Mouse (Mus musculus) thymus, postnatal 4 days (tissue): ENCODE results near the gene Ptgds.
A peak's percentile ranks its signal among the peaks of the same experiment; 100 is the strongest.

Source experiments
- DNase-seq: peaks from one replicate; pipeline ENCODE4 v3.0.0; 2021

Gene Ptgds

DNA sequence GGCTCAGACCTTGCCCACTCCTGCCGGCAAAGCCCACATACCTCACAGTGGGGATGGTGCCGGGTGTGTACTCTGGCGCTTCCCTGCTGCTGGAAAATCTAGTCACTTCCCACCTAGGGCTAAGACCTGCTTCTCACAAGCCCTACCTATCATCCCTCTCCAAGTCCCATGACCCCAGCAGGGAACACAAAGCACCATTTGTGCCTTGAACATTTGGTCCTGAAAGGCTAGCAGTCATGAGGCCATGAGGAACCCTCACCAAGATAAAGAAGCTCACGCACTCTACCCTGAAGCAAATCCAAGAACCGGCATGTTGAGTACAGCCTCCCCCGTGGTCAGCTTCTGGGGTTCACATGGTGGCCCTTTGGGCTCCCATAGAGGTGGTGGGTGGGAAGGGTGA is at the start of gene Ptgds:
Ptgds (minus strand) TSS at position 78 of the 400 bp plus-strand sequence.
- DNase-seq, result no peak

DNA sequence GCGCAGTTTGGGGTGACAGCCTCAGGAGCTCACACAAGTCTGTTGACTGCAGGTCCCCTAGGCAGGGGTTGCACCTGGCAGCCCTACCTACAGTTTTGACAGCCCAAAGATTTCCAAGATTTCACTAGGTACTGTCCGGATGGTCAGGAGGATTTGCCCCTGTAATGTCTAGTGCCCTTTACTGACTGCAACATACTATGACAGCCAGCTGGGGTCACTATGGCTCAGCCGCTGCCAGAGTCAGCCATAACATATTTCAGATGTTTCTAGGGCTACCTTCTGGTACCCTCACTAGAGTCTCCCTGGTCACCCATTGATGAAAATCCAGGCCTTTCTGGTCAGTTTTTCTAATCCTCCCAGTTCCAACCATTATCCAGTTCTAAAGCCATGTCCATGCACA is 40.1 kb upstream of the Ptgds start:
- DNase-seq, result no peak

DNA sequence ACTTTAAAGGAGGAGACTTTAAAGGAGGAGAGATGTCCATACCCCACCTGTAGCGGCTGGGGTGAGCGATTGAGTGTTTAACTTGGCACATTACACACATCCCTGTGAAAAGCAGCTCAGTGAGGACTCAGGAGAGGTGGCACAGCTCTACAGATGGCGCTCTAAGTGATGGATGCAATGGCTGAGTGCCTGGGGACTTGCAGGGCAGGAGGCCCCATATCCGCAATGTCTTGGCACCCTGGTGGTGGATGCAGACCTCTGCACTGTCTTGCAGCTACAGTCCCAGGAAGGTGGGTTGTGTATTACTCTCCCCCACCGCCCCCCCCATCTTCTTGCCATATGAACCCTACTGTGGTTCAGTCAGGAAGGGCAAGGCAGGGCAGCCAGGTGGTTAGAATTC is 37.1 kb upstream of the Ptgds start:
- peak; percentile 75 for DNase-seq

DNA sequence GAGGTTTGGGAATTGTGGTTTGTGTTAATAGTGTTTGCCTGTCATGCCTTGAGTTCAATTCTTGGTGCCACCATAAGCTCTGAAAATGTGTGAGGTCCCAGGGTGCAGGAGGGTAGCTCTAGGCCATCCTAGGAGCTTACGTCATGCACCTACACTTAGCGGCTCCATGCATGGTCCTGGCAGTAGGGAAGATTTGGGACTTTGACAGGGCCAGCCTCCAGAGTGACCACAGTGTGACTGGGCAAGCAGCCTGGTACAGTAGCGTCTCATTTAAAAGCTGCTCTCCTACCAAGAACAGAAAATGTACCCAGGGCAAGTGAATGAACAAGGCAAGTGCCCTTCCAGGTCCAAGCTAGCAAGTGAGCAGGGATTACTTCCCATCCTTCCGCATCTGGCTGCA is 36.0 kb upstream of the Ptgds start:
- DNase-seq, result no peak

DNA sequence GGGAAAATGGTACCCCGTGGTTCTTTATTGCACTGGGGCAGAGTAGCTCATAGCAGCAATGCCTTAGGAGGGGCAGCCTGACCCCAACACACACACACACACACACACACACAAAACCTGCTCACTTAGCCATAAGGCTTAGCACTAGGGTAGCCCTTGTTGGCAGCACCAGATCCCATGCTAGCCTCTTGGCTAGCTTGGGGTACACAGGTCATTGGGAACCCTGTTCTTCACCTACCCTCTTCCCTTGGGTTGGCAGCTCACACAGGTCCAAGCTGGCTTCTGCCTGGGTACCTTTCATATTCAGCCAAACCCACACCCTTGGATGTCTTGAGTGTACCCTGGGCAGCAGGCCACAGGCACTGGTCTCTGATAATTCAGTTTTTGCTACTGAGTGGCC is 35.2 kb upstream of the Ptgds start:
- DNase-seq, result no peak

DNA sequence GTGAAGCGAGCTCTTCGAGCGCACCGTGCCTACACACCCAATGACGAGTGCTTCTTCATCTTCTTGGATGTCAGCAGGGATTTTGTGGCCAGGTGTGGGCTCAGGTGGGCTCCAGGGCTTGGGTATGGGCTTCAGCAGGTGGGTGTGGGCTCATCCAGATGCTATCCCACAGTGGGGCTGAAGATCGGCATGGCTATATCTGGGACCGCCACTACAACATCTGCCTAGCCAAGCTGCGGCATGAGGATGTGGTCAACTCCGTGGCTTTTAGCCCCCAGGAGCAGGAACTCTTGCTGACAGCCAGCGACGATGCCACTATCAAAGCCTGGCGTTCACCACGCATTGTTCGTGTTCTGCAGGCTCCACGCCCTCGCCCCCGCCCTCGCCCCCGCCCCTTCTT is 34.7 kb upstream of the Ptgds start:
- no peak for DNase-seq

DNA sequence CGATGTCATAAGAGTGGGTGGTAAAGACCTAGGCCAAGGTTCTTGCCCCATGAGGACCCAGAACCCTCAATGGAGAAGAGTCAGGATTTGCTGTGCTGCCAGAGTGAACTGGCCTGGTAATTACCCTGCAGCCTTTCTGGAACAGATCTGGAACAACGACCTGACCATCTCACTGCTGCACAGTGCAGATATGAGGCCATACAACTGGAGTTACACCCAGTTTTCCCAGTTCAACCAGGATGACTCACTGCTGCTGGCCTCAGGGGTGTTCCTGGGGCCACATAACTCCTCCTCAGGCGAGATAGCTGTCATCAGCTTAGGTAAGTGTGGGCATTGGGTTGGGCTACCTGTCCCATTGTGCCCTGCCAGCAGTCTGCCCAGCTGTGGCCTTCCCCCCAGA is 32.9 kb upstream of the Ptgds start:
- no peak for DNase-seq

DNA sequence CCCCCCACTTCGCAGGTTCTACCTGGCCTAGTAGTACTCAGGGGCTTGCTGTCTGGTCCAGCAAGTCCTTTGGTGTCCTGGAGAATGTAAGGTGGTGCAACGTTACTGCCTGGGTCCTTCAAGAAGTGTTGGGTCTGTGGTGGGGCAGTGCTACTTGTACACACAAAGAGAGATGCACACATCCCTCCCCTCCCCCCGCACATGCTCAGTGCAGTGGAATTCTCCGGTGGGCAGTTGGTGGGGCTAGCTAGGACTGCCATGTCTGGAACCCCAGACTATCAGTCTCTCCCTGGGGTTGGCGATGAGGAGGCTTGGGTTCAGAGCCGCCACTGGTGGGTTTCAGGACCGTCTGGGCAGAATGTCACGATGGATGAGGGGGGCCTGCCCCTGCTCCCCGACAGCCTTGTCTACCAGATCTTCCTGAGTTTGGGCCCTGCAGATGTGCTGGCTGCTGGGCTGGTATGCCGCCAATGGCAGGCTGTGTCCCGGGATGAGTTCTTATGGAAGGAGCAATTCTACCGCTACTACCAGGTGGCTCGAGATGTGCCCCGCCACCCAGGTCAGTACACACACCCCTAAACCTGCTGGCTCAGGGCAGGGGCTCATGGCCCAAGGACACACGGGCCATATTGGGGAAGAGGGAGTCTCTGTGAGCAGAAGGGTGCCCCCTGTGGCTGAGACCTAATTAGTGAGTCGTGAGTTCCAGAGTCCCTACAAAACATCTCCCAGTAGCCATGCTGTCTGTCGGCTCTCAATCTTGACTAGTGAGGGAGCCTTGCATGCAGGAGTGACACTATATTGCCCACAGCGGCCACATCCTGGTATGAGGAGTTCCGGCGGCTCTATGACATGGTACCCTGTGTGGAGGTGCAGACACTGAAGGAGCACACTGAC is 32.0 kb upstream of the Ptgds start, which contains the start of gene C8g:
C8g (minus strand) TSS at position 127 of the 894 bp plus-strand sequence.
- peak; percentile 38 for DNase-seq

DNA sequence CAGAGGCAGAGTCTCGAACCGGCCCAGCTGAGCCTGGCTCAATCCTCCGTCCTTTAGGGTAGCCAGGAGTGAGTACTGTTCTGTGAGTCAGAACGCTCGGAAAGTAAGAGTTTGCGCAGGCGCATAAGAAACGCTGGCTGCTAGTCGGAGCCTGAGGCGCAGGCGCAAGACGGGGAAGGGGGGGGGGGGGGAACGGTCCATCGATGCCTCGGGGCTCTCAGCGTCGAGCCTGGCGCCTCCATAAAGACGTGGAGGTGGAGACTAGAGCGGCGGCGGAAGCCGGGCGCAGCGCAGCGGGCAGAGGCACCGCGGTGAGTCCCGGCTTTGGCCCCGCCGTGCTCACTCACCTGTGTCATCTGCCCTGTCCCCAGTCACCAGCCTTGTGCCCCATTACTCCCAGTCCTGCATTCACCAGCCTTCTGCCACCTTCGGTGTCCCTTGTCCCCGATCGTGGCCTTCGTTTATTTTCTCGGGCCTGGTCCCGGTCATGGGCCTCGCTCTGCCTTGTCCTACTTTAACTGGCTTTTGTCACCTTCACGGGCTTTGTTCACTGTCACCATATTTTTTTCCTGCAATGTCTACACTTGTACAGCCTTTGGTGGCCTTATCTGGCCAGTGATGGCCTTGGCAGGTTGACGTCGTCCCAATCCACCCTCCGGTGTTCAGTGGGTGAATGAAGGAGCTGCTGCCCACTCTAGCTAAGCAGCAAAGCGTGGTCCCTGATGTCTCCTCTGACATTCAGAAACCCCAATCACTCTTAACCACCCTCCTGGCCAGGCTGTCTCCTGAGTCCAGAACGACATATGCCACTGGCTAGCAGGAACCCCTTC is 30.9 kb upstream of the Ptgds start, which contains the start of gene Fbxw5:
Fbxw5 (plus strand) TSS at position 175 of the 830 bp plus-strand sequence.
- DNase-seq, result peak; percentile 85

DNA sequence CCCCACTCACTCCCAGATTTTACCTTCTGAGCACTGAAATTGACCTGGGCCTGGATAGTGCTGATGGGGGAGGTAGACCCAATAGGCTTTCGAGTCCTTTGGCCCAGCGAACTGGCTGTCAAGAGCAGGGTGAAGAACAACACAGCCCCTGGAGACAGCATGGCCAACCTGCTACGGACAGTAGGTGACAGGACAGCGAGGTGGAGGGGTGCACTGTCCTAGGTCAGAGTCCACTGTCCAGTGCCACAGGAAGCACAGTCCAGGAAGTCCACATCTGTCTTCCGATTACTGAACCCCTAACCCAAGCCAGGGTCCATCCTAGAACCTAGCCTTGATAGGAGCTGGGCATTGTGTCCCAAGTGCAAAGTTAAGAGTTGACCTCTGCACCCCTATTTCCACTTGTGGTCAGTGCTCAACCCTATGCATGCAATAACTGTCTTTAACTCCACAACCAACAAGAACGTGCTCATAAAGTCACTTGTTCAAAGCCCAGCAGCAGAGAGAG is 30.3 kb upstream of the Ptgds start:
- peak; percentile 30 for DNase-seq

DNA sequence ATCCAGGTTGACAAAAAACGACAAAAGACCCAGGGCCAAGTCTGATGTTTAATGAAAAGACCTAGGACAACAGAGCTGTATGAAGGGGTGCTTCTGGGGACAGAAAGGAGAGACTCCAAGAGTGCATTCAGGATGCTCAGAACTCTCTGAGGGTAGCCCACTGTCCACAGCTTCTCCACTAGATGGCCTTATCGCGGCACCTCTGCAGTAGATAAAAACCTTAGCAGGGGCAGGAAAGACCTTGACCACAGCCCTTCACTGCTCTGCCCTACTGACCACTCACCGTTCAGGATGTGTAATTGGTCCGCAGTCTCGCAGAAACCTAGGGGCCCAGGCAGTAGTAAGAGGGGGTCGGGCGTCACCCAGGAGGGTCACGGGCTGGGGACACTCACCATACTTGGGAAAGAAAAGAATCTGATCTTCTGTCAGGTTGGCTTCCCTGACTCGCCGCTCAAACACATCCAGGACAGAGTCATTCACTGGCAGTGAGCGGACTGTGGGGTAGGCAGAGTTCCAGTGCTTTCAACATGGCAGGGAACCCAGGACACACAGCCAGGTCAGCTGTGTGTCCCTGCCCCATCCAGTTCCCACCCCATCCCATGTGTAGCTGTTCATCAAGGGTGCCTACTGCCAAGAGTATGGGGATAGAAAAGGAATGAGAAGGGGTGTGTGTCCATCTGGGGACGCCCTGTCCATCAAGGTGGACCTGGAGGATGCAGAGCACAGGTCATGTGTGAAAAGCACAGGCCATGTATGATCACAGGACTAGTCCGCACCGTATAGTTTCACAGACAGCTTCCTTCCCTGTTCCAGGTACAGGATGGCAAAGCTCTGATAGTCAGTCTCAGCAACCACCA is 29.0 kb upstream of the Ptgds start:
- no peak for DNase-seq

DNA sequence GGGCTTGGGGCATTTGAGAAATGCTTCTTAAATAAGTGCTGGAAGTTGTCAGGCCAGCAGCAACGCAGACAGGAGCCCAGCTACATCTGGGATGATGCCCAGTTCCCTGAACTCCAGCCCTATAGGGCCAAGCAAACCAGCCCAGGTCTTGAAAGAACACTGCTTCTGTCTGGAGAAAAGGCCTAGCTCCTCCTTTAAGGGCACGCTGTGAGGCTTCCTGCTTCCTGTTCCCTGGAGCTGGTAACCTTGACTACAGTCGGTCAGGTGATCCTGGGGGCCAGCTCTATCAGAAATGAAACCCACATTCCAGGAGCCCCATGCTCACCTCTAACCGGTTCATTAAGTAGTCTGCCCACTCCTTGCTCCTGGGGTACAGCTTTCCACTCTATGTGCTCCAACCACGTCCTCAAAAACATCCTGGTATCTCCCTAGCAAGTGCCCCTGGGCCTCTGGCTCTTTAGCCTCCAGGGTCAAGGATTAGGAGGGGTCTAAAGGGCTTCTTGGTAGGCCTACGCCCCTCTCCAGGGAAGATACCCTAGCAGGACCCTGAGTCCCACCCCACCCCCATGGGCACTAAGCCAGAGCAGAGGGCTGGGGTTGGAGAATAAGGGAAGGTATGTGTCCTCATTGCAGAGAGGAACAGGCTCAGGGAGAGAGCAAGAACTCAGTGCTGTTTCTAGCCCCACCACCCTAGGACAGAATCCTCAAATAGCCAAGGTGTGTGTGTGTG is 28.2 kb upstream of the Ptgds start:
- DNase-seq, result no peak

DNA sequence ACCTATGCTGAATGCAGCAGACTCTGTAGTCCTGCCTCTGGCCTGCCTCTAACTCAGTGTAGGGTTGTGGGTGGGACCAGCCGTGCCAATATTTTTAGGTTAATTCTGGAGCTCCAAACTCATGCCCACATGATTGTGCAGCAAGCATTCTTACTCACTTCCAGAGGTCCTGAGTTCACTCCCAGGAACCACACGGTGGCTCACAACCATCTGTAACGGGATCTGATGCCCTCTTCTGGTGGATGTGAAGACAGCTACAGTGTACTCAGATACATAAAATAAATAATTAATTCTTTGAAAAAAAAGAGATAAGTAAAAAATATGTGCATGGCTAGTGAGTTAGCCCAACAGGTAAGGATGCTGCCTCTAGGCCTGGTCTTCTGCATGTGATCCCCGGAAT is 26.6 kb upstream of the Ptgds start:
- no peak for DNase-seq

DNA sequence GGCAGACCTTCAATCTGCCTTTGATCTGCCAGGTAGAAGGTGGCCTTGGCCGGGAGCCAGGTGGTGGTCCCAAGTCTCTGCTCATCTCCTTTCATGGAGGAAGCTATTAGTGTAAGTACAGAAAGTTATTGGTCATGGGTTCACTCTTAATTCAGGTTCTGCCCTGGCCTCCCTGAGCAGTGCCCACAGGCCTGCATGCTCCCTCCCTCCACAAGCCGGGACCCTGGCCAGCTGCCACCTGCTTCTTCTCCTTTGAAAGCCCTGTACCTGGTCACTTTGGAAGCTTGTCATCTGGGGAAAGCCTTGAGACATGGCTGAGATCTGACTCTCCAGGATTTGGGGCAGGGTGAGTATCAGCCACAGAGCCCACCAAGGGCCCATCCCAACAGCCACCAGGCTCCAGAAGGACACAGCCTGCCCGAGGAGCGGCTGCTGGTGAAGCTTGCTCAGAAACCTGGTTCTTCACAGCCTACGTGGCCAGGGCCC is 23.7 kb upstream of the Ptgds start, which contains the start of gene Lcn12:
Lcn12 (minus strand) TSS at position 436 of the 486 bp plus-strand sequence.
- DNase-seq, result no peak

DNA sequence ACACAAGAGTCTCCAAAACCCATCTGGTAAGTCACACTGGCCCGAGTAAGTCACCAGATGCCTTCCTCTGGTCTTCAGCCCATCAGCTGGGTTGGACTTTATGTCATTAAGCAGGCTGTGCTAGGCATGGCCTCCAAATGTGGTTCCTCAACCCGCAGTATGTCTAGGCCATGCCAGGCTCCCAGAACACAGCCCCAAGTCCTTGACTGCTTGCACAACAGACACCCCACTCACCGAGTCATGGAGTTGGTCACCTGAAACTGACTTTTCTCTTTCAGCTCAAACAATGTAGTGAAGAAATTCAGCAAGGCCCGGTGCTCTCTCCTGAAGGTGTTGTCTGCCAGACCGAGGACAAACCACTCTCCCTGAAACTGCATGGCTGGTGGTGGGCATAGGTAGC is 23.1 kb upstream of the Ptgds start:
- DNase-seq, result no peak

DNA sequence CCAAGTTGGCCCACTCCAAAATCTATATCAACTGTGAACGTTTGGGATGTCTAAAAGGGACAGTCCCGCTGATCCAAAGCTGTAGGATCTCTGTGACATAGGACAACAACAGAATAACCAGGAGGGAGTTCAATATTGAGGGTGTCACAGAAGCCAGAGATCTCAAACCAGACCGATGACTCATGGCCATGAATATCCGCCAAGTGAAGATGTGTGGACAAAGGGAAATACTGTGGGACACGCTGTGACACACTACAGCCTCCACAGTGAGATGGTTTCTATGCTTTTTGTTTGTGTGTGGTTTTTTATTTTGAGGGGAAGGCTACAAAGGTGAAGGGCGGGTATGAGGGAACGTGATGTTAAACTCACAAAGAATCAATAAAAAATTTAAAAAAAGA is 18.8 kb upstream of the Ptgds start:
- DNase-seq, result no peak

DNA sequence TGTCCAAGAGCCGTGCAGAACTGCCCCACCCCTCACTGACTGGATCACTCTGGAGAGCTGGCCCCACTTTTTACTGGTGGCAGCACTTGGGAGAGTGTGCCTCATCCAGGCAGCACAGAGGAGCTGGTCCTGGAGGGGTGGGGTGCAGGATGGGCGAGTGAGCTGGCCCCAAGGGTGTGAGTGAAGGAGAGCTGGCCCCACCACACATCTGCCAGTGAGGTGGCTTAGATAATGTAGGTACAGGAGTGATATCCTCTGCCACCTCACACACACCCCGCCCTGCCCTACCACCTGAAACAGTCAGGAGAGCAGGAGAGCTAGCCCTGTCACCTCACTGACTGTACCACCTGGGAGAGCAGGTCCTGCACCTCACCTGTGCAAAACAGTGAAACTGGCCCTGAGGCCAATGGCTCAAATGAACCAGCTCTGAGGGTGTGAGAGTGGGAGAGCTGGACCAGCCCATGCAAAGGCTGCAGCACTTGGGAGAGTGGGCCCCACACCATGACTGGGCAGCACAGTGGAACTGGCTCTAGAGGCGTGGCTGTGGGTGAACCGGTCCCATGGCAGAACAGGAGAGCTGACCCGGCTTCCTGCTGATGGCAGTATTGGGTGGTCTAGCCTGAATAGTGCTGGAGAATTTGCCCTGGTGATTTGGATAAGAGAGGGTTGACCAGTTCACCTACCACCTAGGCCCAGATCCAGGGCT is 18.3 kb upstream of the Ptgds start:
- DNase-seq, result no peak

DNA sequence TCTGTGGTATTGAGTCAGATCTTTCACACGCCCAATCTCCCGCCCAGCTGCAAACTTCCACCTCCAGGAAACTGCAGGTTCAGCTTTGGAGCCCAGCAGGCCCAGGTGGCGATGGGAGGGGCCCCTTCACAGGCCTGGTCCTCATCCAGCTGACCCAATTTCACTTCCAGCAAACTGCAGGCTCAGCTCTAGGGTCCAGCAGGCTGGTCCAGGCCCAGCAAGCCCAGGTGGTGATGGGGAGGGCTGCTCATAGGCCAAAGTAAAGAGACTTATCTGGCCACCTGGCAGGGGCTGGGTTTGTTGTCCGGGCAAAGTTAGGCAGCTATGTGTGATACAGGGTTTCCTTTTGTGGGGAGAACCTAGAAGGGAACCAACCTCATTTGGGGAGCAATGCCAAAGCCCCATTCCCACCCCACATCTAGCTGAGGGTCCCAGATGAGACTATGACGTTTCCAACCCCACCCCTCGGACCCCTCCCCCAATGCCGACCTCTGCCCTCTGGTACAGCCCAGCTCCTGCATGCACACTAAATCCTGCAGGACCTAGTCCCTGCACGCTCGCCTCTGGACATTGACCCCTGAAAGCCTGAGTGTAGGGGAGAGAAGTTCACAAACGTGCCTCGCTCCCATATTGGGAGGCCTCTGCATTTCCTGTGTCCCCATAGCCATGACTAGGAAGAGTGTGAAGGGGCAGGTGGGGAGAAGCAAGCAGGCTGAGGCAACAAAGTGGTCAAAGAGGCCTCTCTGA is 15.2 kb upstream of the Ptgds start:
- peak; percentile 66 for DNase-seq

DNA sequence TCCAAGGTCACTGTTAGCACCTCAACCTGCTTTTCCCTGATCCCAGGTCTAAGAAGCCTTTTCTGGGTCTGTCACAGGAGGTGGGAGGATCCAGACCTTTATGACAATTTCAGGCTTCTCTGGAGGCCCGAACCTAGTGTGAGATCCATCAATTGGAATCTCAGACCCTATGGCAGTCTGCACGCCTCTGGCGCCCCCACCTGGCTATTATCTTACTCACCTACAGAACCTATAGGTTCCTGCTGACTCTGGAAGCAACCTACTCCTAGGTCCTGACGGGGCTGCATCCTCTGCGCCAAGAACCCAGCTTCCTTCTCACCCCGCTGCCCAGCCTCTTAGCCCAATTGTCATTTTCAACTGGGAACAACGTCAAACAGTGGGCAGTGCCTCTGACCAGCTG is 13.1 kb upstream of the Ptgds start:
- peak; percentile 85 for DNase-seq

DNA sequence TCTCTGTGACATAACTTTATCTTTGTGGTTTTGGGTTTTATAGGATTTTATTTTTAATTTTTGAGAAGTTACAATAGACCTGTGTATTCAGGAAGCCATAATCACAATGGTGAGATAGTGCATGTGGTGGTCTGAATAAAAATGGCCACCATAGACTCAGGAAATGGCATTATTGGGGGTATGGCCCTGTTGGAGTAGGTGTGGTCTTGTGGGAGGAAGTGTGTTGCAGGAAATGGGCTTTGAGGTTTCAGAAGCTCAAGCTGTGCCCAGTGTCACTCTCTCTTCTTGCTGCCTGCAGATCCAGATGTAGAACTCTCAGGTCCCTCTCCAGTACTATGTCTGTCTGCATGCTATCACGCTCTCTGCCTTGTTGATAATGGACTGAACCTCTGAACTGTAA is 10.7 kb upstream of the Ptgds start:
- DNase-seq, result no peak
